Mouse (Mus musculus) neural tube, embryonic 15.5 days (tissue): ENCODE measurements at regions not wholly inside any gene's neighbourhood (a gene's known extent, or its start where the extent isn't known, plus 50 kb on each side); places are given as distances from the start of the nearest gene placed in this dataset.

Source experiments
- ATAC-seq: fragments of 200-750 bp; cut with Nextera tagmentation; 2 replicates; pipeline ENCODE4 v1.8.0; 2017; ENCODE audit warnings: mild to moderate bottlenecking, moderate TSS enrichment, moderate library complexity; ENCODE audit not compliant: low FRiP score
- H3K27ac ChIP-seq: fragments of 300-500 bp; sonication (generic); replicated peaks from 2 replicates; pipeline ENCODE4 v1.5.1; 2015; ENCODE audit warnings: mild to moderate bottlenecking, inconsistent platforms
- H3K27me3 ChIP-seq: fragments of 300-500 bp; sonication (generic); replicated peaks from 2 replicates; pipeline ENCODE4 v1.6.1; 2015; ENCODE audit warnings: inconsistent platforms
- H3K36me3 ChIP-seq: fragments of 300-500 bp; sonication (generic); 2 replicates; pipeline ENCODE4 v1.6.1; 2015; ENCODE audit warnings: inconsistent platforms
- H3K4me1 ChIP-seq: fragments of 300-500 bp; sonication (generic); 2 replicates; pipeline ENCODE4 v1.6.1; 2015; ENCODE audit warnings: inconsistent platforms
- H3K4me2 ChIP-seq: fragments of 300-500 bp; sonication (generic); 2 replicates; pipeline ENCODE4 v1.6.1; 2015; ENCODE audit warnings: inconsistent platforms, mild to moderate bottlenecking, moderate library complexity
- H3K4me3 ChIP-seq: fragments of 300-500 bp; sonication (generic); replicated peaks from 2 replicates; pipeline ENCODE4 v1.5.1; 2015; ENCODE audit warnings: mild to moderate bottlenecking, inconsistent platforms
- H3K9ac ChIP-seq: fragments of 300-500 bp; sonication (generic); replicated peaks from 2 replicates; pipeline ENCODE4 v1.6.1; 2015; ENCODE audit warnings: mild to moderate bottlenecking, inconsistent platforms
- H3K9me3 ChIP-seq: fragments of 300-500 bp; sonication (generic); replicated peaks from 2 replicates; pipeline ENCODE4 v1.6.1; 2016; ENCODE audit warnings: inconsistent platforms
- WGBS: fragments of 180-500 bp; shearing (Covaris S2); methylation state at CpG from one replicate; pipeline ENCODE4 v1.1.7; 2015; ENCODE audit warnings: mixed read lengths; 5-methylcytosine and 5-hydroxymethylcytosine counted together

DNA sequence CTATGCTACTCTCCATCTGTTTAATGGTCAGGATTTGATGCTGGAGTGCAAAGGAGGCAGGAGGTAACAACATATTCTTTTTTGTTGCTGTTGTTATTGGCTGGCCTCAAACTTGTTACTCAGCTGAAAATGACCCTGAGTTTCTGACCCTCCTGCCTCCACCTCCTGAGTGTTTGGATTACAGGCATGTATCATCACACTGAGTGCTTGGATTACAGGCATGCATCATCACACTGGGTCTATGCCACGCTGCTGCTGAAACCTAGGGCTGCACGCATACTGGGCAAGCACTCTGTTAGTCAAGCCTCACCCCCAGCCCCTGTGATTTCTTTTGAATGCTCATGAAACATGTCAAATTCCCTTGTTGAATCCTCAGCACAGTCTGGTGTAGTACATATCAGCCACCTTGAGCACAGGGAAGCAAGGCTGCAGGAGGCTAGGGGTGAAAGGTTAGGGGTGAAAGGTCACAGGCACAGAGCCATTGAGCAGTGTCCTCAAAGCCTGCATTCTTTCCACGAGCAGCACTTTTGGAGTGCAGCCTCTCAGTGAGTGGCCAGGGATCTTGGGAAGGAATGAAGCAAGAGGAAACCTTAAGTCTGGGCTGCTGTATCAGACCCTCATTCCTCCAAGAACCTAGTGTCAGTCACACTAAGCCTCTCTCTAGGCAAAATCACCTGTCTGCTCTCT, 52.2 kb upstream of the Smad3 start:
- Histone ChIP-seq H3K9me3 (no peaks in the 10 kb centered on the region), H3K4me1 (0 out of 2 replicates have a peak, but pooled peaks cover under 1% of the 10 kb centered on the region), H3K4me3 (no peak overlapping the region), H3K27me3 (no peaks in the 10 kb centered on the region), H3K27ac (no peak overlapping the region), H3K4me2 (no peak overlapping the region), H3K9ac (no peak overlapping the region), H3K36me3 (no peaks in the 10 kb centered on the region)
- 56% methylated on average over 3 of the region's 3 CpGs for WGBS
- no peak for ATAC-seq
